Mouse (Mus musculus): ENCODE results near the gene Nppc. TPM values are rescaled to one million over a fixed set of nuclear protein-coding genes. Genes with fewer than 3 reads are reported as not detected.

Nppc gene
- total RNA-seq, 1 experiment from 2014 or later: not detected

DNA sequence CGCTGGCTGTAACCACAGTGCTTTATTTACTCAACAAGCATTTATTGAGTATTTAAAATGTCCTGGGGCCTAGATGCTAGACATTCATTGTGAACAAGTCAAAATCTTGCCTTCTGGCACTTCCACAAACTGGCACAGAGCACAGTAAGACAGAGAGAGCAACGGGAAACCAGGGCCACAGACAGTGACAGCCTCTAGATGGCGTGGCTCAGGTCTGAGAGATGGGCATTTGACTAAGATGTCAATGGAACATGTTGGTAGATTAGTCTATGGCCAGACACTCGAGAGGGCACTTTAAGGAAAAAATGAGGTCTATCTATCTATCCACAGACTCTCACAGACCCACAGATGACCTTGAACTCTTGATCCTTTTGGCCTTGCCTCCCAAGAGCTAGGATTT, 17.7 kb downstream of the Nppc start:
- DNase-seq: no peak

DNA sequence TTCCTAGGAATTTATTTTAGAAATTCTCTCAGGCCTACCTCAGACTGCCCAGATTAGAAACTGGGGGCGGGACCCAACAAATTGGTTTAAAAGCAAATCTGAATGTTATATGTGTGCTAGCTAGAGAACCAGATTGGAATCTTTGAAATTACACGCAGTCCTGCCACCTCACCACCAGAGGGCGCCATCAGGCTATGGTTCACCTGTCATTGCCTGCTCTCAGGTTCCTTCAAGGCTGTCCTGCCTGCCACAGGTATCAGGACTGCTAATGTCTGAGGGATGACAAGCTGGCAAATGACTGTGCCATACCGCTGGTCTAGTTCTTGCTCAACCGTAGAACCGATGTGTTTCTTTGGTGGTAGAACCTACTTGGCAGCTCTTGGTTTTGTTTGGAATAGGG, 20.1 kb downstream of the Nppc start:
- DNase-seq: peak; percentile 79

DNA sequence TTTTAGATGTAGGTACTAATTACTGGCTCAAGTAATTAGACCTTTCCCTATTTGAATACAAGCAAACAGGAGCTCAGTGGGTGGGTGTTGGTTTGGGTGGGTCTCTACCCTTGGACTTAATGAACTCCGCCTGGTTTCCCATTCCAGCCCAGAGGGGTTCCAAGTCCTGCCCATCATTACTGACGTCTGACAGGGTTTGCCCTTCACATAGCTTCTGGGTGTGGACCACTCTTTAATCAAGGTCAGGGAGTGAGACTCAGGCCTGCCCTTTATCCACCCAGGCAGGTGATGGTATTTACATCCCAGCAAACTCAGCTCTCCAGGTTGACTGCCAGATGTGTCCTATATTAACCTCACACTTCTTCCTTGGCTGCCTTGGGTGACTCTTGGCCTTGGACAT, 22.9 kb downstream of the Nppc start:
- DNase-seq: no peak

DNA sequence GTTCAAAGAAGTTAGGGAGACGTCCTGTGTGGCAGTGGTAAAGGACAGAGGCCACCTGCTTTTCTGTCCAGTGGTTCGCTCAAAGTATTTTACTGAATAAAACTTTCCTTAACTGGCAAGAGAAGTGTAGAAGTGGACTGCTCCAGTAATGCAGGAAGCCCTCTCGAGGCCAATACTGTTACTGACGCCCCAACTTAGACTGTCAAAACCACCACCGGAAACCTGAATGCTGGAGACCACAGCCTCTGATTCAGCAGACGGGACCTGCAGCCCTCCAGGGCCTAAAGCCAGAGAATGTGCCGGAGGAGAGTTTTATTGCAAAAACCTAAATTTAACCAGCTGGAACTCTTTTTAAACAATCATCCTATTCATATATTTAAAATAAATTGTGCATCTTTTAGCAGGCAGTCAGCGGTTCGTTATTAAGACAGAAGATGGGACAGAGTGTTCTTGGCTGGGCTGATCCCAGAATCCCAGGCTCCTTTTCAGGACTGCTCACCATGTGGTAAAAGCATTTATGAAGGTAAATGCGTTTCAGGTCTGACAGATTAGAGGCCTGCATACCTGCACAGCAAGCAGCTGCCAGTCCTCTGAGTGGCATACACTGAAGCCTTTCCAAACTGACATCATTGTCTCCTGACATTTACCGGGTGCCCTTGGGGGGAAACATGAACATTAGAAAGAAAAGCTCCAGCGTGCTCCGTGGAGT, 27.1 kb downstream of the Nppc start:
- DNase-seq: no peak

DNA sequence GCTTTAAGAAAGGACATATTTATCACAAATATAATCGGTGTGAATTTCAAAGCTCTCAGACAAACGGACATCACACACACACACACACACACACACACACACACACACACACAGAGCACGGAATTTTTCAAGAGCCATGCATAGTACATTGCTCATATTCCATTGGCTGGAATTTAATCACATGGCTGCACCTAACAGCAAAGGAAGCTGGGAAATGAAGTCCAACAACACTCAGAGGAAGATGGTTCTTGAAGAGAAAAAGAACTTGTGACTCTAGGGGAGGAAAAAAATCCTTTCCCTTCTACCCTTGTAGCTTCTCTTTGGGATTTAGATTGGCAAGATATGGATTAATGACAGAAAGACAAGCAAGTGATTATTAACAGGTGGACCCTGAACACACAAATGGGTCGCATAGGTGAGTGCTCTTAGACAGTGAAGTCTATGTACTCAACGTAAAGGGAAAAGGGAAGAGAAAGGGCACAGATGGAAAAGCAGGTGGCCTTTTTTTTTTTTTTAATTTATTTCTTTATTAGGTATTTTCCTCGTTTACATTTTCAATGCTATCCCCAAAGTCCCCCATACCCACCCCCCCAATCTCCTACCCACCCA, 35.5 kb downstream of the Nppc start:
- DNase-seq: no peak

DNA sequence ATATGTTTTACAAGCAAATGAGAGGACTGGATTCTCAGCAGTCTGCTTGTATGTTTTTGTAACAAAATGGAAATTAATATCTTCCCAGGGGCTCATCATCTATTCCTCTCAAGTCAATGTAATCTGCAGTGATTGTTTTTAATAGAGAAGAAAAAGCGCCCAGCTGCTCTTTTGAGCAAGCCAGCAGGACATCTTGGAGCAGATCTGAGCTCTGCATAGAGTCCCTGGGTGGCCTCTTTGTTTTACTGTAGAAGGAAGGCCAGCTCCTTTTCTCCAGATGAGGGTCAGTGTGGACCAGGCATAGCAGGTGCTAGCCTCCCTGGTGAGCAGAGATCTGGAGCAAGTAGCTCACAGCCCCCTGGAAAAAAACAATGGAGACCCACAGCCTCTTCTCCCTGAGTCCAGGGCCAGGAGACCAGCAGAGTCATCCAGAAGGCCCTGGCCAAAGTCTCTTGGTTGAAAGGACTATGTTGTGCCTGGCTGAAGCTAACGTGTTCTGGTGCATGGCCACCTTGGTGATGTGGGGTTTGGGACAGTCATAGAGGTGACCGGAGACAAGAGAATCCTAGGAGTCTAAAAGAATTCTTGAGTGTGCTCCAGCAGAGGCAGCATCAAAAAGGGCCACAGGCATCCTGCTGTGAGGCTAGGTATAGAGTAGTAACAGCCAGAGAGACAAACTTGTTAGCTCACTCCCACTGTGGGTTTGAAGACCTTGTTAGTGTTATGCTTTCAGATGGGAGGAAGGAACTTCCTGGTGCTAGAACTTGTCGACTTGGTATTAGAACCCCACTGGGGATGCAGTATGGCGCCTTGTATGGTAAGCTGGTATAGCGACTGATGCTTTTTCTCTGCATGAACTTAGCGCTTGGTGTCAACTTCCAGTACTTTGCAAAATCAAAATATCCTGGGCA, 36.3 kb downstream of the Nppc start:
- no peak for DNase-seq

DNA sequence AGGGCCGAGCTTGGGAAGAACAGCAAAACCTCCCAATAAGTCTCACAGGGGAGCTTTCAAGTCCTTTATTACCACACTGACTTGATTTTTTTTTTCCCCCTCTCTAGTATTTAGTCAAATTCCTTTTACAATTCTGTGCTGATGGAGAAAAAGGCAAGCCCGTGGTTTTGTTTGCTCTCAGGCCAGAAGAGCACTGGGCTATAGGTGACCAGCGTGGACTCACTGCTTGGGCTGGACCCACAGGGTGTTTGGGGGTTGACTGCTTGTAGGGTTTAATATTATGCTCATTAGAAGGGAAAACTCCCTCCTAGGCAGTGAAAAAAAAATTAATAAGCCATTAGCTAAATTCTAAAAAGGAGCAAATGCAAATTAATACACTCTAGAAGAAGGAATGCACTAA, 36.9 kb downstream of the Nppc start:
- no peak for DNase-seq

DNA sequence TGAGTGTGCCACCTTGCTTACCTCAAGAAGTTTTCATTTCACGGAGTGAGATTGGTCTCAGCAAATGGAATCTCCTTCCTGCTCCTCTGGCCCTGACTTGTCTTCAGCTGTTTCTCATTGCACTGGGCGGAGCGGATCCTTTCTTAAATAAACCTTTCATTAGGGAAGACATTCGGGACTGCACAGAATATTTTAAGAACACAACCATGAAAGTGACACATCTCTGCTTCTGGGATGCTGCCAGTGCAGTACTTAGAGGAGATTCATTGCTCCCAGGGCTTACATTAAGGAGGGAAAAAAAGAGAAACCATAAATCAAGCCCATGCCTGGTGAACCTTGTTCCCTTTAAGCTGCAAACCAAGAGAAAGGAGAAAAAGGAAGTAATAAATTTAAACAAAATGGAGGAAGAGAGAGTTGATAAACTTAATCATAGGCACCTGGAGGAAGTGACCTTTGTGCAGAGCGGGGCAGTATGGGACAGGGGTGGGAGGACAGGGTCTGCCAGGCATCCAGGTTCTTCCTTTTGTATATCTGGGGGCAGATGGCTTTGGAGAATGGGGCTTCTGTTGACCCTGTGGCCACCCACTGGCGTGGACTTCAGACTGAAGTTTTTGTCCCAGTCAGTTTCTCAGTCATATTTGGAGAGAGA, 37.5 kb downstream of the Nppc start:
- DNase-seq: peak; percentile 11

DNA sequence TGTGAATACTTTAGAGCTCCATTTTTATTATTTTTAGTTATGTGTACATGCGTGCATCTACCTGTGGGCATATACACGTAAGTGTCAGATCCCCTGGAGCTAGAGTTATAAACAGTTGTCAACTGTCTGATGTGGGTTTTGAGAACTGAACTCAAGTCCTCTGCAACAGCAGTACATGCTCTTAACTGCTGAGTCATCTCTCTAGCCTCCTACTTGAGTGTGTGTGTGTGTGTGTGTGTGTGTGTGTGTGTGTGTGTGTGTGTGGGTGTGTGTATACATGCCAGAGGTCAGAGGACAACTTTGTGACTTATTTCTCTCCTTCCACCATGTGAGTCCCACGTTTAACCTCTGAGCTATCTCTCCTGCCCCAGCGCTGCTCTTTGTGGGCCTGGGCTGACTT, 39.8 kb downstream of the Nppc start:
- no peak for DNase-seq

DNA sequence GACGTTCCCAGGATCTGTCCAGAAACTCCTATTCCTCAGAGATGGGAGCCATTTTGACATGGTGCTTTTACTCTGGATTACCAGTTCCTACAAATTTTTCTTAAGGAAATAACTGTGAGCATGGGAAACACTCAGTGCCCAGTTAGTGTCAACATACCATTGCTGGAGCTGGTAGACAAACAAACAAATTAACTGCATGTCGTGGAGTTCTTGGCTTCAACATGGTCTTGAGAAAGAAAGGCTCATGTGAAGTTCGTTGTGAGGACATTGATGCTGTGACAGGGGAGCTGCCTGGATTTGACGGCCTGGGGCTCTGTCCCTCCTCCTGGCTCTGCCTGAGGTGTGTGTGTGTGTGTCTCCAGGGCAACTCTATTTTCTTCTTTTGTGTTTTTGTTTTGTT, 40.4 kb downstream of the Nppc start:
- no peak for DNase-seq

DNA sequence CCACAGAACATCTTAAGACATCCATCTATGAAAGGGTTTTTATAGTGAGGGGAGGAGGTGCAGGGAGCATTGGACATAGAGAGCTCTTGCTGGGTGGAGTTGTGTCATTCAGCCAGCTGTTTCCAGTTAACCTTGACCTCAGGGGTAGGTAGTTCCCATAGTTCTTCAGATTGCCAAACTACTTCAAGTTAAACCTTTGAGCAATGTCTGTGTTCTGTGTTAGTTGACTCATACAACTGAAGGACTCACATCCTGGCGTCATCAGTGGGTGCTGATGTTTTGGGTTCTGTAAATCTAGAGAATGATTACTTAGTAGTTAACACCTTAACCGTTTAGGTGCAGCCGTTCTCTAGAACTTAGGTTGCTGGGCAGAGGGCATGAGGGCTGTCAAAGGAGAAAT, 42.1 kb downstream of the Nppc start:
- no peak for DNase-seq

DNA sequence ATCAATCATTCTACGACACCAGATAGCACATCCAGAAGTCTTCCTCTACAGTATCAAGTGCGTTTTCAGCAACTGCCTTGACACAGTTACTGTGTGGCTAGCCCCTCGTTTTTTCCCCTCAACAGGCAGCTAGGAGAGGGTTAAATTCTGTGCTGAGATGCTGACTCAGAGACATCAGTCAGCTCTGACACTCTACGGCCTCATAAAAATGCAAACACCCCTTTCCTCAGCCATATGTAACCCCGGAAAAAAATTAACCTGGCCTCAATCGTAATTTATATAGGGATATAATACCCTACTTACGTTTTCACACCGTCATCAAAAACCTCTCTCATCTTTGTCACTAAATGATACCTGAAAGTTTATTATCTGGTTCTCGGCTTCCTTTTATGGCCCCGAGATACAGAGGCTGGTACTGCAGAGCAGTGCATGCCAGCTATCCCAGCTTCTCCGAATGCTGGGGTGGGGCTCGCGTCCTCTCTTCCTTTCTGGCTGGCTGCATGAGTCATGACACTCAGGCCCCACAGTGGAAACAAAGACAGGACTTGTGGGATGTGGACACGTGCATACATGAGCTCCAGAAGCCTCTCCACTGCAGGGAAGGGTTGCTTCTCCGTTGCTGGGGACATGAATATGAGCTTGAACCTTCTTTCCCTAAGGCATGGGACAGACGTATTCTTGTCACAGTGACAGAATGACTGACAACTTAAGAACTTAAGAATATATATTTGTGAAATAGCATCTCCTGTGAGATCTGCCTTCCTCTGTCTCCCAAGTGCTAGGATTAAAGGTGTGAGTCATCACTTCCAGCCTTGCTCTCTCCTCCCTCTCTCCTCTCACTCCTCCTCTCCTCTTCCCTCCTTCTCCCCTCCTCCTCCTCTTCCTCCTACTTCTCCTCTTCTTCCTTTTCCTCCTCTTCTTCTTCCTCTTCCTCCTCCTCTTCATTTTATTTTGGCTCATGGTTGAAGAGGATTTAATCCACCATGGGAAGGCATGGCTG, 47.1 kb downstream of the Nppc start:
- DNase-seq: peak; percentile 29

DNA sequence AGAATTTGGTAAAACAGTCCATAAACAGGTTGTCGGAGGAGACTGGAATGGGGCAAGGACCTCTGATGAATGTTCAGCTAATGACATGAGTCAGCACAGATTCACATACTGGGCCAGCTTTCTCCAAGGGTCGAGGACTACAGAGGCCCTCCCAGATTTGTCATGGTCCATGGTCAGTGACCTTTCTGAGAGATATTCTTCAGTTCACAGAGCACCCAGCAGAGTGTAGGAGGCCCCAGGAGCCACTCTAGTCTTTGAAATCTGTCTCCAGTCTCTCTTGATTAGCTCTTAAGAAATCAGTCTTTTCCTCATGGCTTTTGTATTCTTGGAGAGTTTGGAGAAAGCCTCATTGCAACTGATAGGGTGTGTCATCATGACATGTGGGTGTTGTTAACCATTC, 48.1 kb downstream of the Nppc start:
- no peak for DNase-seq

DNA sequence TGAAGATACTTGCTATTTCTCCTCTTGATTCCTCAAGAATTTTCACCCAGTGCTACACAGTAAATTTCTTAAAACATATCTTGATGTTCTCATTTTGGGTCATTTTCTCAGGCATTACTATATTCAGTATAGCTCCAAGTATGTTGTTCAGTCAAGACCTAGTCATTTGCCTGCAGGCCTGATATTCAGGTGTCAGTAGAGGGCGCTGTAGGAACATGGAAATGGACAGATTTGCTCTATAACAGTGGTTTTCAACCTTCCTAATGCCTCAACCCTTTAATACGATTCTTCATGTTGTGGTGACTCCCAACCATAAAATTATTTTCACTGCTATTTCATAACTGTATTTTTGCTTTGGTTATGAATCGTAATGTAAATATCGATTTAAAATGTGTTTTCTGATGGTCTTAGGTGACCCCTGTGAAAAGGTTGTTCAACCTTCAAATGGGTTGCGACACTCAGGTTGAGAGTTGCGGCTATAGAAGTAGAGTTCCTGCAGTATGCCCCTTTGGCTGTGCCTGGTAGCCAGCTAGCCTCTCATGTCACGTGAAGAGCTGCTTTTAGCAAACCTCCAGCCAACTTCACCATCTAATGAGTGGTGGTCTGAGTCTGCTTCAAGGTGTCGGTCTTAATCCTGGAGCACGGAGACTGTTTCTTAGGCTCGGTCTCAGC, 51.8 kb downstream of the Nppc start:
- DNase-seq: peak; percentile 65

Small RNAs within 50 kb of the gene (microRNA-seq; reads per million reads assigned to microRNA genes)
- gene Gm22955: 0 reads per million in 2 experiments

Other genes starting within 250 kb of the Nppc start
- gene Nmur1, start 244.3 kb downstream of the Nppc start, total RNA-seq (2021): not detected in 2 replicates
- not detected in 2 replicates for gene Tex44, start 244.2 kb downstream of the Nppc start, total RNA-seq (2021)
- 556 and 574 TPM in 2 replicates for gene Ptma, start 143.8 kb downstream of the Nppc start, total RNA-seq (2021)
- gene Pde6d, start 87.9 kb downstream of the Nppc start, total RNA-seq (2021): 29.9 and 36.9 TPM in 2 replicates
- gene Cops7b, start 87.7 kb downstream of the Nppc start, total RNA-seq (2021): 16.8 and 18.0 TPM in 2 replicates
- gene Dis3l2, start 33.2 kb upstream of the Nppc start, total RNA-seq (2021): 14.2 and 18.9 TPM in 2 replicates

Data from adrenal gland, postnatal 25 days (tissue).